In the genomic region with DNA sequence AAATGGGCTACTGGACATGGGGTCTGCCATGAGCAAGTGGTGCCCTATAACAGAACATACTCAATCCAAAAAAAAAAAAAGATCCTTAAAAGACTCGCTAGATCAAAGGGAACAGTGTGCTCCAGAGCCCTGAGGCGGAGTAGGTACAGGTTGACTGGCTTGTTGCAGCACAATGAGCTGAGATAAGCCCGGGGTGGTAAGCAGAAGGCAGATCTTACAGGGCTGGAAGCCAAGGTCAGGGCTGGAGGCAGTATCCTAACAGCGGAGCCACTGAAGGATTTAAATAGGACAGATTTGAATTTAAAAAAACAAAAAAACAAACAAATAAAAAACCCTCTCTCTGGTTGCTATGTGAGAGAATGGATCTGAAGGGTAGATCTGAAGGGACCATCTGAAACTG, we compare ENCODE assay signal across 14 mouse cellular contexts. TPM values are rescaled to one million over a fixed set of nuclear protein-coding genes. Genes with fewer than 3 reads are reported as not detected.
DNase-seq lines count a peak whose midpoint lies in the region; ATAC-seq and TF ChIP-seq lines count a peak whose summit lies in the region.
"Had no signal": no experiment of that assay in that cellular context is flagged by ENCODE, and none has a peak within 500 bp of the region (broad histone marks: within the 10 kb centered on the region; RNA-seq: fewer than 3 reads in every experiment).

No protein-coding gene starts in this region.

- no peaks in the 10 kb centered on the region for H3K9me3 ChIP-seq in heart, embryonic 10.5 days
- no peaks in the 10 kb centered on the region for H3K9me3 ChIP-seq in heart, postnatal 0 days (replicated peaks; ENCODE audit: control insufficient read depth, low read length)
- H3K9me3 ChIP-seq in stomach, embryonic 16.5 days (replicated peaks; ENCODE audit: control insufficient read depth, low read length) = no peaks in the 10 kb centered on the region
- H3K9me3 ChIP-seq: embryonic facial prominence, embryonic 13.5 days; intestine, embryonic 15.5 days; liver, embryonic 13.5 days had no signal

- peak; percentile 79 for ATAC-seq in heart, postnatal 0 days (ENCODE audit: insufficient read depth, low read depth)
- ATAC-seq in stomach, embryonic 16.5 days (ENCODE audit: insufficient read depth, low FRiP score) = peak; percentile 64; the same call in 1 of the 2 replicates
- no peak for ATAC-seq in erythroblast, adult 5-6 weeks (replicated peaks; ENCODE audit: low FRiP score, poor library complexity, severe bottlenecking)
- ATAC-seq: forebrain, postnatal 0 days; intestine, embryonic 15.5 days had no signal

- H3K4me1 ChIP-seq in heart, embryonic 10.5 days = peaks cover 13% of the 10 kb centered on the region
- no peaks in the 10 kb centered on the region; the same call in 1 of the 2 replicates for H3K4me1 ChIP-seq in heart, postnatal 0 days (ENCODE audit: control insufficient read depth, insufficient read depth)
- H3K4me1 ChIP-seq in stomach, embryonic 16.5 days (ENCODE audit: control insufficient read depth, insufficient read depth, low read length) = peaks cover 7% of the 10 kb centered on the region; the same call in 1 of the 2 replicates
- H3K4me1 ChIP-seq: embryonic facial prominence, embryonic 13.5 days; intestine, embryonic 15.5 days; liver, embryonic 13.5 days had no signal

- WGBS in heart, embryonic 10.5 days = 43% methylated on average over 4 of the region's 4 CpGs
- WGBS in heart, postnatal 0 days = 30% methylated on average over 4 of the region's 4 CpGs
- WGBS in stomach, embryonic 16.5 days = 53% methylated on average over 4 of the region's 4 CpGs

- H3K27ac ChIP-seq in heart, embryonic 10.5 days = 0 out of 2 replicates have a peak overlapping the region, but pooled peaks have one; percentile 42
- peak overlapping the region; percentile 52 for H3K27ac ChIP-seq in heart, postnatal 0 days (ENCODE audit: low read depth)
- H3K27ac ChIP-seq in stomach, embryonic 16.5 days (ENCODE audit: low read length) = no peak overlapping the region
- H3K27ac ChIP-seq: embryonic facial prominence, embryonic 13.5 days; intestine, embryonic 15.5 days; liver, embryonic 13.5 days had no signal

- TF ChIP-seq EP300 in heart, postnatal 0 days (IDR thresholded peaks at IDR 0.05; ENCODE audit: low read depth) = no peak

- intact Hi-C loops in heart, postnatal 36 days (cut with DNase I) = no loop called here

- H3K36me3 ChIP-seq in heart, embryonic 10.5 days = no peaks in the 10 kb centered on the region
- H3K36me3 ChIP-seq in heart, postnatal 0 days (replicated peaks; ENCODE audit: control insufficient read depth, insufficient read depth, low read length) = no peaks in the 10 kb centered on the region
- no peaks in the 10 kb centered on the region for H3K36me3 ChIP-seq in stomach, embryonic 16.5 days (ENCODE audit: control insufficient read depth, insufficient read depth, low read length)
- H3K36me3 ChIP-seq: embryonic facial prominence, embryonic 13.5 days; intestine, embryonic 15.5 days; liver, embryonic 13.5 days had no signal

- no peak overlapping the region for H3K4me3 ChIP-seq in heart, embryonic 10.5 days
- no peak overlapping the region for H3K4me3 ChIP-seq in heart, postnatal 0 days (ENCODE audit: low read depth, low read length)
- H3K4me3 ChIP-seq in stomach, embryonic 16.5 days (replicated peaks; ENCODE audit: low read length) = no peak overlapping the region
- H3K4me3 ChIP-seq: embryonic facial prominence, embryonic 13.5 days; intestine, embryonic 15.5 days; liver, embryonic 13.5 days had no signal

- TF ChIP-seq CTCF in heart, postnatal 0 days (IDR thresholded peaks at IDR 0.05; ENCODE audit: low read depth) = no peak

- no peak for DNase-seq in heart, embryonic 10.5 days (ENCODE audit: low spot score)
- no peak for DNase-seq in heart, postnatal 36 days
- DNase-seq in adrenal gland, postnatal 36 days = peak; percentile 60 to 63
- peak; percentile 16 for DNase-seq in heart, postnatal 0 days (ENCODE audit: low spot score)
- no peak for DNase-seq in c-Kit-positive CD71-positive TER-119-positive erythroid progenitor cells, embryonic 14.5 days (ENCODE audit: low spot score)
- DNase-seq: forebrain, postnatal 0 days; kidney, postnatal 4 days; liver, embryonic 13.5 days; thymus, postnatal 25 days had no signal

- H3K4me2 ChIP-seq in heart, postnatal 0 days (ENCODE audit: low read depth, low read length) = no peak overlapping the region
- no peak overlapping the region for H3K4me2 ChIP-seq in stomach, embryonic 16.5 days (ENCODE audit: low read depth, low read length)
- H3K4me2 ChIP-seq: embryonic facial prominence, embryonic 13.5 days; intestine, embryonic 15.5 days; liver, embryonic 13.5 days had no signal

- H3K27me3 ChIP-seq in heart, embryonic 10.5 days (ENCODE audit: insufficient read depth, poor library complexity, severe bottlenecking) = no peaks in the 10 kb centered on the region
- no peaks in the 10 kb centered on the region for H3K27me3 ChIP-seq in heart, postnatal 0 days (ENCODE audit: control insufficient read depth, insufficient read depth, low read length)
- no peaks in the 10 kb centered on the region for H3K27me3 ChIP-seq in stomach, embryonic 16.5 days (ENCODE audit: control insufficient read depth, insufficient read depth, low read length)
- H3K27me3 ChIP-seq: CH12.LX; embryonic facial prominence, embryonic 13.5 days; intestine, embryonic 15.5 days; liver, embryonic 13.5 days had no signal

- no peak overlapping the region for H3K9ac ChIP-seq in heart, postnatal 0 days (replicated peaks; ENCODE audit: low read depth, low read length)
- no peak overlapping the region for H3K9ac ChIP-seq in stomach, embryonic 16.5 days (ENCODE audit: low read length)
- H3K9ac ChIP-seq: embryonic facial prominence, embryonic 13.5 days; forebrain, postnatal 0 days; intestine, embryonic 15.5 days; liver, embryonic 13.5 days had no signal

RNA-seq across cellular contexts. Expression of a gene that starts 17.8 kb away (rescaled TPM):
- polyA plus RNA-seq in heart, embryonic 10.5 days (2016; fragmentation: Nextera tagmentation; extraction: Ambion mirVana) = 12.6 and 15.0 TPM in 2 replicates
- 10 to 100 TPM; 28.1 to 30.0 TPM for total RNA-seq in heart, postnatal 36 days (2021)
- total RNA-seq in adrenal gland, postnatal 36 days (2021) = 10 to 100 TPM; 54.2 to 66.5 TPM
- total RNA-seq in heart, postnatal 0 days (2014; rRNA removed; ENCODE audit: low replicate concordance) = 15.6 and 44.3 TPM in 2 replicates
- 9.9 and 10.5 TPM in 2 replicates for polyA plus RNA-seq in heart, postnatal 0 days (2015; fragmentation: Nextera tagmentation; extraction: Ambion mirVana)
- polyA plus RNA-seq in stomach, embryonic 16.5 days (2015; fragmentation: Nextera tagmentation; extraction: Ambion mirVana) = 16.1 and 17.2 TPM in 2 replicates
- 10.9 and 12.5 TPM in 2 replicates for total RNA-seq in erythroblast, adult 5-6 weeks (2015; ENCODE audit: low replicate concordance)
- total RNA-seq in erythroblast, adult 5-6 weeks (2017; ENCODE audit: low replicate concordance) = 30.2 and 31.2 TPM in 2 replicates

RNA-seq across cellular contexts. Expression of a gene that starts 58.5 kb away (rescaled TPM):
- polyA plus RNA-seq in heart, embryonic 10.5 days (2016; fragmentation: Nextera tagmentation; extraction: Ambion mirVana) = 34.0 and 40.7 TPM in 2 replicates
- total RNA-seq in heart, postnatal 36 days (2021) = 10 to 100 TPM; 11.0 to 11.8 TPM
- 10 to 100 TPM; 68.1 to 80.4 TPM for total RNA-seq in adrenal gland, postnatal 36 days (2021)
- 47.1 and 53.4 TPM in 2 replicates for total RNA-seq in heart, postnatal 0 days (2014; rRNA removed; ENCODE audit: low replicate concordance)
- polyA plus RNA-seq in heart, postnatal 0 days (2015; fragmentation: Nextera tagmentation; extraction: Ambion mirVana) = 23.5 and 25.1 TPM in 2 replicates
- polyA plus RNA-seq in stomach, embryonic 16.5 days (2015; fragmentation: Nextera tagmentation; extraction: Ambion mirVana) = 48.1 and 48.3 TPM in 2 replicates
- 5.0 and 10.7 TPM in 2 replicates for total RNA-seq in erythroblast, adult 5-6 weeks (2015; ENCODE audit: low replicate concordance)
- 2.9 and 7.2 TPM in 2 replicates for total RNA-seq in erythroblast, adult 5-6 weeks (2017; ENCODE audit: low replicate concordance)

RNA-seq across cellular contexts. Expression of a gene that starts 58.5 kb away (rescaled TPM):
- 77.5 and 81.3 TPM in 2 replicates for polyA plus RNA-seq in heart, embryonic 10.5 days (2016; fragmentation: Nextera tagmentation; extraction: Ambion mirVana)
- 10 to 100 TPM; 86.5 to 91.6 TPM for total RNA-seq in heart, postnatal 36 days (2021)
- 100 to 1,000 TPM; 168 TPM for total RNA-seq in adrenal gland, postnatal 36 days (2021)
- 51.1 and 70.7 TPM in 2 replicates for total RNA-seq in heart, postnatal 0 days (2014; rRNA removed; ENCODE audit: low replicate concordance)
- polyA plus RNA-seq in heart, postnatal 0 days (2015; fragmentation: Nextera tagmentation; extraction: Ambion mirVana) = 45.8 and 47.9 TPM in 2 replicates
- polyA plus RNA-seq in stomach, embryonic 16.5 days (2015; fragmentation: Nextera tagmentation; extraction: Ambion mirVana) = 62.8 and 70.5 TPM in 2 replicates
- total RNA-seq in erythroblast, adult 5-6 weeks (2015; ENCODE audit: low replicate concordance) = 39.5 and 64.4 TPM in 2 replicates
- 51.2 and 78.9 TPM in 2 replicates for total RNA-seq in erythroblast, adult 5-6 weeks (2017; ENCODE audit: low replicate concordance)

Comparison
In these comparisons a context has a peak if more than half of its experiments do, and no peak if none do; other contexts are left out.
1. DNase-seq: peak in adrenal gland, postnatal 36 days (2 of 2) and heart, postnatal 0 days (single experiment); none in heart, embryonic 10.5 days (single experiment), heart, postnatal 36 days (0 of 2) and c-Kit-positive CD71-positive TER-119-positive erythroid progenitor cells, embryonic 14.5 days (single experiment).